Mouse (Mus musculus) layer of hippocampus, adult 9-10 months (tissue): ENCODE results near the gene Ccs.
A peak's percentile ranks its signal among the peaks of the same experiment; 100 is the strongest.
"Not testable (repeated sequence)": the region's sequence is repeated elsewhere in the genome, so short reads cannot be mapped to it uniquely, and the experiment has no call there.

ENCODE experiments used
- DNase-seq: peaks from one replicate; pipeline ENCODE4 v3.0.0; 2022; ENCODE audit warnings: low spot score

The Ccs gene

DNA sequence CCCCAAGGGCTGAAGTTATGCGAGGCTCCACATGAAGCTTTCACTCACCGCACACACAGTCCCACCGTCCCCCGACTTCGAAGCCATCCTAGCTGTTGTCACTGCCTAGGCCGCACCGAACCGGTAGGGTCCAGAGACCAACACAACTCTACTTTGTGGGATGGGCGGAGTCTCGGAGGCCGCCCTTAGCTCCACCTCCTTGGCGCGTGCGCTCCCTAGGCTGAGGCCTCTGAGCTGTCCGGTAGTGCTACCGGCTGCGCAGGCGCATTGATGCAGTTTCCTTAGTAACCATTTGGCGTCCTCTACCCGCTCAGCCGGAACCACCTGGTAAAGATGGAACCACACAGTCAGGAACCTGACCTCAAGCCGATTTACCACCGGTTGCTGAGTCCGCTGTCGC is at the start of gene Ccs, which contains the start of gene Ccdc87:
Gene Ccs, minus strand, starts transcription at position 184 of the 400 bp plus-strand sequence.
Gene Ccdc87, plus strand, starts transcription at position 218 of the 400 bp plus-strand sequence.
- DNase-seq, result peak; percentile 88

DNA sequence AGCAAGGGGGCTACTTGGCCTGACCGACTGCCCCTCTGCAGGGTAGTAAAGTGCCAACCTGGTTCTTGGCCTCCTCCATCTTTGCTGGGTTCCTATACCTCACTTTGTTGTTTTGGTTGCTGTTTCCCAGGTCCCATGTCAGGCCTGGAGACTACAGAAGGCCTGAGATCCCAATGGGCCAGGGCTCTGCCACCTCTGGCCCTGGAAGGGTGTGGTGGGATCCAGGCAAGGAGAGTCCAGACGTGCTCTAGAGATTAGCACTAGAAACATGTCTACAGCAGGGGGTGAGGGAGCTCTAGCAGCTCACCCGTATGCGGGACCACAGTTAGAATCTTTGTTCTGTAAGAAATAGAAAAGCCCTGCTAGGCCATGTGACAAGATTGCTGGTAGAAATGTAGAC is 44.8 kb upstream of the Ccs start:
- no peak for DNase-seq

DNA sequence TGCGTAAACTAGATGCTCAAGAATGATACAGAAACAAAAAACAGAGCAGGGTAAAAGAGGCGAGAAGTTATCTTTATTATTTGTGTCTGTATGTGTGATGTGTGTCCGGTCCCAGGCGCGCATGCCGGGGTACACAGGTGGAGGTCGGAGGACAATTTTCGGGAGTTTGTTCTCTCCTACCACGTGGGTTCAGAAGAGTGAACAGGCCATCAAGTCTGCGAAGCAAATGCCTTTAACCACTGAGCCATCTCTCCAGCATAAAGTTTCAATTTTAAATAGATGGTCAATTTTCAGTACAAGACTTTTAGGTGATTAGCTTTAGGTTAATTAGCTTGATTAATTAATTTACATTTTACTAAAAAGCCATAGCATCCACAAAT is 40.2 kb upstream of the Ccs start:
- DNase-seq, result no peak

DNA sequence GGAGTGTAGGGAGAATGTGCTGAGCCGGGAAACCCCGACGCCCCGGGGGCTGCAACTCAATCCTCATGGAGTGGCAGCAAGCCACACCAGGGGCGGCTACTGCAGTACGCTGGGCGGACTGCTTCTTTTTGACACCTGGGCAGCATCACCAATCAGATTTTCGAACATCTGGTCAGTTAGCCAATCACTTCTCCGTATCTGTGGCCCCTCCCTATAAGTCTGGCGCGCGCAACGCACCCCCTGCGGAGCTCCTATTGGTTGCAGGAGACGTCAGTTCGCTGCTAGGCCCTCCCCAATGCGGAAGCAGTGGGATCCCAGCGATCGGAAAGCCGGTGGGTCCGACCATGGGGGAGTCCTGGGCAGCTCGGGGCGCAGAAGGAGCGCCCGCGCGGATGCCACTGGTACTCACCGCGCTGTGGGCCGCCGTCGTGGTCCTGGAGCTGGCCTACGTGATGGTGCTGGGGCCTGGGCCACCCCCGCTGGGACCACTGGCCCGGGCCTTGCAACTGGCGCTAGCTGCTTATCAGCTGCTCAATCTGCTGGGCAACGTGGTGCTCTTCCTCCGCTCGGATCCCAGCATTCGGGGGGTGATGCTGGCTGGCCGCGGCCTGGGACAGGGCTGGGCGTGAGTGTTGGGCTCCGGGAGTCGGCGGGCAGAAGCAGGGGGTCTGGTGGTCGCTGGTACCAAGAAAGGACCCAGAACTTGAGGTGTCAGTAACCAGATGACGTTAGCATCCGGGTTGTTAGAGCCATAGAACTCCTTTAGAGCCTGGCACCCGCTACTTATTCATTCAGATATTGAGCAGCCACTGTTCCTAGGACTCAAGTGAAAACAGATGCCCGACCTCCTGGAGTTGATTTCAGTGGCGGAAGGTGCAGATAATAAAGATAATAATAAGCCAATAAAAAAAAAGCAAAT is 39.5 kb upstream of the Ccs start, which contains the start of gene Zdhhc24:
Gene Zdhhc24, plus strand, starts transcription at position 264 of the 919 bp plus-strand sequence.
- peak; percentile 94 for DNase-seq

DNA sequence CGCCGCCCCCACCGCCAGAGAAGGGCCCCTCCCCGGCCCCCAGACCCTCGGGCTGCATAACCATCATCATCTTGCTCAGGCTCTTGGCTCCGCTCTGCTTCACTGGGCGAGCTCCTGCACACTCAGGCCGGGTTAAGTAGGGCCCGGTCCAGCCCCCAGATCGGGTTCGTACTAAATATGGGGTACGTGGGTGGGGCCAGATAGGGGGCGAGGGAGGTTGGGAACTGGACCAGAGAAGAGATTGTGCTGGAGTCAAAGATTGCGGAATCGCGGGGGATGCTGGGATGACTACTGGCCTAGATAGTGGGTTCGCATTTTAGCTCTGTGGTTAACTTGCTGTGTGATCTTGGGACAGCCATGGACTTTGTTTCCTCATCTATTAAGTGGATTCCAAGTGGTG is 38.7 kb upstream of the Ccs start, which contains the start of gene Actn3:
Gene Actn3, minus strand, starts transcription at position 125 of the 400 bp plus-strand sequence.
- no peak for DNase-seq

DNA sequence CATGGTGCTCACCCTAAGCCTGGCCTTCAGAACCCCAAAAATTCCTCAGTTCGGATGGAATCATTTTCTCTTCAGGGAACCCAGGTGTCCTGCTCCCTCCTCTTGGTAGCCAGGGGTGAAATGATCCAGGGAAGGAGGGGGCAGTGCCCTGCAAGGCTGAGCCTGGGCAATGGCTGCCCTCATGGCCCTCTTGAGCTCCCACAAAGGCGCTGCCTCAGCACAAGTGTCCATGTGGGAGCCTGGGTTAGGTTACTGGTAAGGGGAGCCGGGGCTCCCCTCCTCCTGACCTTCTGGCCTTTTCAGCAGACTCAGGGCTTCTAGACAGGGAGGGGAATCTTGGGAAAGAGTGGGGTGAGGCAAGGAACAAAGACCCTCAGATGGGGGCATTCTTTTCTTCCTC is 37.6 kb upstream of the Ccs start:
- no peak for DNase-seq

DNA sequence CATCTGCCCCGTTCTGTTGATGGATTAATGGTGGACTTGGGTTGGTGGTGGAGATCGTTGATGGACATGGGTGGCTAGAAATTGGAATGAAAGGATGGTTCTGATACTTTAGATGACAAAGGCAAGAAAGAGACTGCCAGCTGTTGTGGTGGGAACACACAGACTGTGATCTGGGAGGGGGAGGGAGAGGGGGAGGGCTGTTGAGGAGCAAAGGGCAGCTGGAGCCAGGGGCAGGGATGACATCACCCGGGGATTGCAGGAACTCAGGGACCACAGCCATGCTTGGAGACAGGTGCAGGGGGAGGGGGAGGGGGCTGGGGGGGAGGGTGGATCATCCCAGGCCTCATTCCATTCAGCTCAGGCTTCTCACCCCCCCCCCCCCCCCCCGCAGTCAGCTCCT is 37.1 kb upstream of the Ccs start:
- DNase-seq, result no peak

DNA sequence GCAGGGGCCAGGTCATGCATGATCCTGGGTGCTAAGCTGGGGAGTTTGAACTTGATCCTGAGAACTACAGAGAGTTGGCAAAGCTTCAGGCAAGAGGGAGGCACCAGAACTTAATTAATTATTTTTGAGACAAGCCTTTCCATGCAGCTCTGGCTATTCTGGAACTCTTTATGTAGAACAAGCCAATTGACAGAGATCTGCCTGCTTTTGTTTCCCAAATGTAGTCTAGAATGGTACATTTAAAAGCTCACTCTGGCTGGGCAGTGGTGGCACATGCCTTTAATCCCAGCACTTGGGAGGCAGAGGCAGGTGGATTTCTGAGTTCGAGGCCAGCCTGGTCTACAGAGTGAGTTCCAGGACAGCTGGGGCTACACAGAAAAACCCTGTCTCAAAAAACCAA is 35.5 kb upstream of the Ccs start:
- not testable (repeated sequence) for DNase-seq

DNA sequence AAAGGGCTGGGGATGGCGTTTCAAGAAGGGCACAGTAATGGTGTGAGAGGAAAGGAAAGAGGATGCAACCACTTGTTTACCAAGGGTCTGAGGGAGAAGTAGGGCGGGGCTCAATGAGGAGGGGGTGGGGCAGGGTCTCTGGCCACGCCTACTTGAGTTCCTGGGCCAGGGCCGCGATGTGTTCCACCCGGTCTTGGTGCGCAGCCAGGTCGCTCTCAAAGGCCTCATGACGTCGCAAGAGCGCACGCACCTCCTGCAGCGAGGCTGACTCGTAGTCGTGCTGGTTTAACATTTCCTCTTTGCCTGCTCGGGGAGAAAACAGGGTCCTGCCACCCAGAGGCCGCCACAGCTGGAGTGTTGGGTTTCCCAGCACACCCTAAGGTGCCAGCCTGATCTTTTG is 26.0 kb upstream of the Ccs start:
- DNase-seq, result no peak

DNA sequence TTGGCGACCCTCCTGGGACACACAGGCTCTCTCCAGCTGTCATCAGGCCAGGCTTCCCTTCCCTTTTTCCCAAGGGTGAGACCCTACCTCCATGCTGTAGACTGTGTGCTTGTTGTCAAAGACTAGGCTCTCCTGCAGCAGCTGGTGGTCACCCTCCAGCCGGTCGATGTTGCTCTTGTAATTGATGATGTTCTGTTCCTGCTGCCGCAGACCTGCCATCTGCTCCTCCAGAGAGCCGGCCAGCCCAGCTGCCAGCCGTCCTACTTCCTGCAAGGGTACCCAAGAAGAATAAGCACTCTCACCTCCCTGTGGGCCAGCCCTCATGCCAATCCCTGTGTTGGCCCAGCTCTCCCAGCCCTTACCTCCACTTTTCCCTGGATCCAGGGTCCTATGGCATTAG is 23.9 kb upstream of the Ccs start:
- DNase-seq, result no peak

DNA sequence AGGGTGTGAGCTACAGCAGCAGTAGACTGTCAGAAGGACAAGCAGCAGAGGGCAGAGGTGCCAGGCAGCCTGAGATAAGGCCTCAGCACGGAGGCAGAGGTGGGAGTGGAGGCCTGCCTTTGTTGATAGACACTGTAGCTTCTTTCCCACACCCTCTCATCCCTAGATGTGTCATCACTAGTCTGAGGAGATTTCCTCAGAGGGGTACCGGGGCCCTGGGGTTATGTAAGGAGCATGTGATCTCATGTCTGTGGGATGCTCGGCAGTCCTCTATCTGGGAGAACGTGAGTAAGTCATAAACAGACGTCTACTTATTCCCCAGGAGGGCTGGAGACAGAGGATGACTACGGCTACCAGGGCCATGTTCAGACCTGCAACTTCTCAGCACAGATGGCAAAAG is 19.9 kb upstream of the Ccs start:
- no peak for DNase-seq

DNA sequence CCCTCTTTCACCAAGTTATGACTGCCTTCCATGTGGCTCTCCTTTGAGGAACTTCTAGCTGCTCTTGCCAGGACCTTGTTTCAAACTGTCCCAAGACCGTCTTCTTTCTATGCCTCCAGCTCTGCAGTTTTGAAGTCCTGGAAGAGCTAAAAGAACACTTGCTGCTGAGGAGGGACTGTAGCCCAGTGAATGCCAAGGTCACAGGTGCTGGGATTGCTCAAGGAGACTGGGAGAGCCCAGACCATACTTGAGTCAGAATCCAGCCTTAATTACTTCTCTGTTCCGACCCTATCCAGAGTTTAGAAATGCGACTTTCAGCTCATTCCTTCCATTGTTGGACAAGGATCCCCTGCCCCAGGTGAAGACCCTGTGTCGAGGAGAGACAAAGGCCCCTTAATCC is 16.8 kb upstream of the Ccs start:
- no peak for DNase-seq

DNA sequence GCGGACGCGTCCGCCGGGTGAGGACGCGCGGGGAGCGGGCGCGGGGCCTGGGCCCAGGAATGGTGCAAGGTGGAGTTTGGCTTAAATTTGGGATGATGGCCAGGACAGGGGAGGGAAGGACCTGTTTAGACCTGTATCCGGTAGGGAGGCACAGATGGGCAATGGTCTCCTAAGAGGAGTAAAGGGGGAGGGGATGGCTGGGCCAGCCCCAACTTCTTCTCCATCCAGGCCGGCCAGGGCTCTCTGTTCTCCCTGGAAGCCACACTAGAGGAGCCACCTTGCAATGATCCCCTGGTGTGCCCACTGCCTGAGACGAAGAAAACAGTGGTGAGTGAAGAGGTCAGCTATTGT is 16.3 kb upstream of the Ccs start:
- no peak for DNase-seq

DNA sequence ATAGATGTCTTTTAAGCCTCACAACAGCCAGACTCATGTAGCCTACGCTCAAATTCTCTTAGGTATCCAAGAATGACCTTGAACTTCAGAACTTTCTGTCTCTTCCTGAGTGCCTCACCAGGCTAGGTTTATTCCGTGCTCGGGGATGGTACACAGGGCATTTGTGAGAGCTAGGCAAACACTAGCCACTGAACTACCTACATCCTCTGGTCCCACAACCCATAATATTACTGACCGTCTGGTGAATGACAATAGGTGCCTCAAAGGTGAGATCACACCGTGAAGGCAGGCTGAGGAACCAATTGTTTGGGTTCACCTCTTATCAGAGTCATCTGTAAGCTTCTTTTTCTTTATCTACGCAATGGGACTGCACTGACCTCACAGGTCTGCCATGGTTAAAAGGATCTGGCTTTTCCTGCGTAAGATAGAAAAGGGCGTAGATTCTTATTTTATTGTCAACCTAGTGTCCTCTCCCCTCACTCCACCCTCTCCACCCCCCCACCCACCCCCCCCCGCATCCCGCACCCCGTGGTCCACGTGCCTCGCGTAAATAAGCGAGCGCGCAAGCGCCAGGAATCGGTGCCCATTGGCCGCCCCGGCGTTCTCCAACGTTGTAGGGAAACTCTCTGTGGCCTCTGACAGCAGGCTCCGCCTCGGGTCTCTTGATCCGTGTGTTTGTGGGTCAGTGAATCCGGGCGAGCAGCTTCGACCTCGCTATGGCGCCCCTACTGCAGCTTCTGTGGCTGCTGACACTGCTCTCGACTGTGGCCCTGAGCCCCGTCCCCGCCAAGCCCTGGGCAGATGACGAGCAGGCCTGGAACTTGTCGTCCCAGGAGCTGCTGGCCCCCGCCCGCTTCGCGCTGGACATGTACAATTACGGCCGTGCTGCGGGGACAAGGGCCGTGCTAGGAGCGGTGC is 15.7 kb upstream of the Ccs start, which contains the start of gene Ctsf:
Gene Ctsf, plus strand, starts transcription at position 579 of the 918 bp plus-strand sequence.
- DNase-seq, result peak; percentile 71

DNA sequence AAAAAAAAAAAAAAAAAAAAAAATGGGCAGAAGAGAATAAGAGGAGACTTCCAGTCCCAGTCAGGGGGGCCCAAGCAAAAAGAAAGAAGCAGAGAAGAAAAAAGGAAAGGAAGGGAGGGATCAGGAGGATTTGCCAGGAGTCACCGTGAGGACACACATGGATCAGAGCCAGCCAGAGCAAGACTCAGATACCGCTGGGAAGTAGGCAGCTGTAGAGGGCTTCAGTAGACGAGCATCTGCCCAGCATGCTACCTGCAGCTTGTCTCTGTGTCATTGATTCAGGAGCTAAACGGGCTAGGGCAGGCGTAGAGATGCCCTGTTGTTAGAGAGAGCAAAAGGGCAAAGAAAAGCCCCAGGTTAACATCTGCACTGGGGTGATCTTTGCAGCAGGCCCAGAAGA is 11.1 kb upstream of the Ccs start:
- DNase-seq, result no peak

DNA sequence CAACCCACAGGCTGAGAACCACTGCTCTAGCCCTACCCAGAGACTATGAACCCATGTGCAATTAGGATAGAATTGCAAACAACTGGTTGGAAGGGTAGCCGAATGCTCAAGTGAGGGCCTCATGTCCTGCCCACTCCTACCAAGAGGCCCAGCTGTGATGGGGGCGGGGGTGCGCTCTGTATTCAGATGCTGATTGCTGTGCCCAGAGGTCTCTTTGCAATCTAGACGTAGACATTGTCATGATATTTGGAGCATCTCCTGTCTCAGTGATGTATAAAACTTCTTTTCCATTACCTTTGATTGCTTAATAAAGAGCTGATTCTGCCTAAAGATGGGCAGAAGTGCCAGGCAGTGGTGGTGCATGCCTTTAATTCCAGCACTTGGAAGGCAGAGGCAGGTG is 10.7 kb upstream of the Ccs start:
- DNase-seq, result no peak

DNA sequence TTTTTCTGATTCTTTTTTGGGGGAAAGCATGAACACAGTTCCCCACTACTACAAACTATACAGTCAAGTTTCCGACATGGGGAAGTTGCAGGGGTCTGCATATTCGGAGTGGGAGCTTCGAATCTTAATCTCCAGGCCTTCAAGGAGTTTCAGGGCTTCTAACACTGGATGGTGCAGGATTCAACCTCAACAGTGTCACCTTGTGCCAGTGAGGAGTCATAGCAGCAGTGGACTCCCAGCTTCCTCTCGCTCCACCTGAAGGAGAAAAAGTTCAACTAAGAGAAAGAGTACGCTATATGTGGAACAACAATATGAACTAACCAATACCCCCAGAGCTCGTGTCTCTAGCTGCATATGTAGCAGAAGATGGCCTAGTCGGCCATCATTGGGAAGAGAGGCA is 8.4 kb upstream of the Ccs start:
- no peak for DNase-seq

DNA sequence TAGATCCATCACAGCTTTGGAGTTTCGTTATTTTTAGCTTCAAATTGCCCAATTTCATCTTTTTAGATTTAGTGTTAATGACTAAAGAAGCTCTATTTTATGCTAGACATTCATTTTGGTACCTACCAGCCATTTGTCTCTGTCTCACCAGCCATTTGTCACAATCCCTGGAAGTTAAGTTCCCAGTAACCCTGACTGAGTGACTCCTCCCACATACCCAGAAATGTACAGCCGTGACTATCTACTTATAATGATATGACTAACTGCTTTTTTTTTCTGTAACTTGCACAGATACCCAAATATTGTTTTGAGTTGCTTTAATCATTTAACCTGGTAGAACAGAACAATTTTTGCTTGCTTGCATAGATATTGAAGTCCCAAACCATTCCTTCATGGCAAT is 6.7 kb upstream of the Ccs start:
- DNase-seq, result no peak

DNA sequence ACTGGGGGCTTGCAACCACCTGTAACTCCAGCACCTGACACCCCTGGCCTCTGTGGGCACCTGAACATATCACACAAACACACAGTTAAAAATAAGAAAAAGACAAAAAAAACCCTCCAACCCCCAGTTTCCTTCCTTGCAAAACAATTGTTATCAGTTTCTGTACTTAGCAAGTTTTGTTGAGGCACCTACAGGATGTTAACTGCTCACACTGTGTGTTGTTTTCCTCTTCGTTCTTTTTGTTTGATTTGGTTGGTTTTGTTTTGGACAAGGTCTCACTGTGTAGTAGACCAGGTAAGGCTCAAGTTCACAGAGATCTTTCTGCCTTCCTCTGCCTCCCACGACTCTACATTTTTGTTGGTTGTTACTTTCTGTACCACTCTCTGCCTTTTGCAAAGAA is 3.5 kb upstream of the Ccs start:
- DNase-seq, result no peak

DNA sequence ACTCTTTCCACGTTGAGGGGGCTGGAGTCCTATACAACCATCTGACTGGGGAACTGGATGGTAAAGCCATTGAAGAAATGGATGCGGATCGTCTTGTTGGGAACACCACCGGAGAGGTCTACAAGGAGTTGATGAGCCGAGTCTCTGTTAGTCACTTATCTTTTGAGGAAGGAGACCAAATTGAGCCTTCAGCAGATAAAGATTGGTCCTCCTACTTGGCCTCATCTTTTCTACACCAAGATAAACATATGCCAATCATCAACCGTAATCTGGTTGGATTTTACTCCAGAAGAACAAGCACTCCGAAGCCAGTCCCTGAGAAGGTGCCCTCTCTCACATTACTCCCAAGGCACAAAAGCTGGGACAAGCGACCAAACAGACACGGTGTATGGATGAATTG is 1.7 kb upstream of the Ccs start:
- DNase-seq, result no peak

DNA sequence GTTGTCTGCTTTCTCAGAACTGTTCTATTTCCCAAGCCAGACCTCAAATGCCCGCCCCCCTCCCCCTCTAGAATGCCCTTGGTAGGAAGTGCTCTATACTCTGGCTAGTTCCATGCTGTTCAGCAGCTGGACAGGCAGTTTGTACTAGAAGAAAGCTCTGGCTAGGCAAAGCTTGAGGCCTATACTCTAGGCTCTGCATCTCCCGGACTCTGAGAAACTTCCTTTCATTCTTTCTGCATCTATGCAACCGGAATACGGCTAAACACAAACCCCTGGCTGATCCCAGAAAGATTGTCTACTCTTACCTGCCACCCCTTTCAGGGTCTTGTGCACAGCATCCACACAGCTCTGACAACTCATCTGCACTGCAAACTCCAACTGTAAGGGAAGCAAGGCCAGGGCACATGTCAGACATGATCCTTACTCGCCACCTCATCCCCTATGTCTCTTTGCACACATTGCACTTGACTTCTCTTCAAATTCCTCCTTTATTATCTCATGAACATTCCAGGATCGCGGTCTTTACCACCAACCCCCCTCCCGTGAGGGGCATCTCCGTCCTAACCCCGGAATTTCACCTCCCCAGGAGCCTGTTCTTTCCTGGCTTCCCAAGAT is 499 bp downstream of the Ccs start:
- no peak for DNase-seq

DNA sequence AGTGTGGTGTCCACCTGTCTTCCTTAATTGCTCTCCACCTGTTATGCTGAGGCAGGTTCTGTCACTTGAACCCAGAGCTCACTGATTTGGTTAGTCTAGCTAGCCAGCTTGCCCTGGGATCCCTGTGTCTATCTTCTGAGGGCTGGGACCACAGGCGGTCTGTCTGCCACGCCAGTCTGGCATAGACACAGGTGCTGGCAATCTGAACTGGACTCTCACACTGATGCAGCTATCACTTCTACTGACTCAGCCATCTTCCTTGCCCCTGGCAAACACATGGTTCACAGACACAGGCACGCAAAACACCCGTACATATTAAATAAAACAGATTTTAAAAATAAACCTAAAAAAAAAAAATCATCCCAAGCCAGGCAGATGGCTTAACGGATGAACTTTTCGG is 2.1 kb downstream of the Ccs start:
- no peak for DNase-seq
